Mouse (Mus musculus) cortical plate, adult 2 months (tissue): Measurements from ENCODE around the gene Diaph3.

ENCODE experiments used
- CTCF ChIP-seq: fragments of 200-500 bp; IDR thresholded peaks from 2 replicates; pipeline ENCODE4 v1.5.1; 2011; ENCODE audit warnings: mild to moderate bottlenecking, control low read depth, low read length; ENCODE audit not compliant: insufficient read depth; ENCODE audit errors: extremely low read depth
- POLR2A ChIP-seq: fragments of 200-500 bp; IDR thresholded peaks from 2 replicates; pipeline ENCODE4 v1.6.1; 2011; ENCODE audit warnings: mild to moderate bottlenecking, low read length, control low read depth; ENCODE audit not compliant: insufficient read depth; ENCODE audit errors: extremely low read depth

GRCm38 (mm10) chr14:86748876-86749275, 392.2 kb downstream of the Diaph3 start:
- TF ChIP-seq CTCF (no peak), POLR2A (no peak)
